Mouse (Mus musculus) limb, embryonic 12.5 days (tissue): ENCODE measurements around the gene Cit. TPM values are rescaled to one million over a fixed set of nuclear protein-coding genes. Genes with fewer than 3 reads are reported as not detected.

Source experiments
- ATAC-seq: fragments of 200-750 bp; cut with Nextera tagmentation; 2 replicates; pipeline ENCODE4 v1.8.0; 2017; ENCODE audit warnings: low read depth, moderate TSS enrichment; ENCODE audit not compliant: insufficient number of reproducible peaks, insufficient read depth, low FRiP score, low TSS enrichment
- H3K27ac ChIP-seq: fragments of 300-500 bp; sonication (generic); 2 replicates; pipeline ENCODE4 v1.5.1; 2016; ENCODE audit warnings: mild to moderate bottlenecking, moderate library complexity
- H3K27me3 ChIP-seq: fragments of 300-500 bp; sonication (generic); 2 replicates; pipeline ENCODE4 v1.6.1; 2016; ENCODE audit warnings: mild to moderate bottlenecking, moderate library complexity
- H3K36me3 ChIP-seq: fragments of 300-500 bp; sonication (generic); 2 replicates; pipeline ENCODE4 v1.6.1; 2016; ENCODE audit warnings: mild to moderate bottlenecking, moderate library complexity
- H3K4me1 ChIP-seq: fragments of 300-500 bp; sonication (generic); replicated peaks from 2 replicates; pipeline ENCODE4 v1.6.1; 2016
- H3K4me2 ChIP-seq: fragments of 300-500 bp; sonication (generic); 2 replicates; pipeline ENCODE4 v1.6.1; 2016; ENCODE audit warnings: mild to moderate bottlenecking, moderate library complexity
- H3K4me3 ChIP-seq: fragments of 300-500 bp; sonication (generic); replicated peaks from 2 replicates; pipeline ENCODE4 v1.5.1; 2016; ENCODE audit warnings: mild to moderate bottlenecking
- H3K9ac ChIP-seq: fragments of 300-500 bp; sonication (generic); replicated peaks from 2 replicates; pipeline ENCODE4 v1.6.1; 2016; ENCODE audit warnings: mild to moderate bottlenecking, moderate library complexity
- H3K9me3 ChIP-seq: fragments of 300-500 bp; sonication (generic); 2 replicates; pipeline ENCODE4 v1.6.1; 2016; ENCODE audit warnings: mild to moderate bottlenecking, moderate library complexity
- WGBS: fragments of 180-500 bp; shearing (Covaris S2); methylation state at CpG from one replicate; pipeline ENCODE4 v1.1.7; 2016; 5-methylcytosine and 5-hydroxymethylcytosine counted together
- polyA plus RNA-seq: library from polyadenylated mRNA; unstranded; fragments of >200 nt; fragmentation: Nextera tagmentation; extraction: Ambion mirVana; gene quantifications from 2 replicates; pipeline ENCODE4 v1.2.1, GENCODE M21; 2016

Cit gene
- polyA plus RNA-seq, 1 experiment from 2014 or later = 41.5 TPM

DNA sequence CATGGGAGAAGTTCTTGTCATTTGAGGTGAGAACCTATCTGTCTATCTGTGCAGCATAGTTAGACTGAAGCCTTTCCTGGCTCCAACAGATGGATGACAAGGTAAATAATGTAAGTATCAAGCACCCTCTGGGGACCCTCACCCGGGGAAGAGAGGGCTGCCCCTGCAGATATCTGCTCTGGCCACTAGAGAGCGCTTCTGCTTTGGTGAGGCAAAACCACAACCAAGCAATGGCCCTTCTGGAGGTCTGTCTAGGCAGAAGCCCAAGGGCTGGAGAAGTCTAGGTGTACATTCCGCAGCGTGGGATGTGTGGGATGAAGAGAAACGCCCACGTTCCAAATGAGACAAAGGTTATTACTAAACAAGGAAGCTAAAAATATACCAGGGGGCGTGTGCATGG, 9.8 kb upstream of the Cit start:
- no peak overlapping the region for H3K4me3 ChIP-seq
- WGBS = 65% methylated on average over 7 of the region's 7 CpGs

DNA sequence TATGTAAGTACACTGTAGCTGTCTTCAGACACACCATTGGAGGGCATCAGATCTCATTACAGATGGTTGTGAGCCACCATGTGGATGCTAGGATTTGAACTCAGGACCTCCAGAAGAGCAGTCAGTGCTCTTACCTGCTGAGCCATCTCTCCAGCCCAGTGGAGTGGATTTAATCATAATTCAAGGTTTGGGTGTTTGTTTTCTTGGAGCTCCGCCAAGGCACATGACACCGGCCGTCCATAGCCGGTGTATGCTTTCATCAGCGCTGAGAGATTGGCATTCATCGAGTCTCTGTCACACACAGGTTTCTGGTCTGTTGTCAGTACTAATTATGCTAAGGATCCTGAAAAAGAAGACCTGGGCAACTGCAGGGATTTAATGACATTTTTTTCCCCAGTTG, 7.0 kb upstream of the Cit start:
- no peaks in the 10 kb centered on the region for H3K27me3 ChIP-seq
- H3K36me3 ChIP-seq = no peaks in the 10 kb centered on the region
- H3K9me3 ChIP-seq = 0 out of 2 replicates have a peak, but pooled peaks cover 3% of the 10 kb centered on the region
- no peak overlapping the region for H3K4me3 ChIP-seq
- H3K9ac ChIP-seq = no peak overlapping the region
- no peaks in the 10 kb centered on the region for H3K4me1 ChIP-seq
- ATAC-seq = no peak
- H3K27ac ChIP-seq = no peak overlapping the region
- H3K4me2 ChIP-seq = no peak overlapping the region
- 84% methylated on average over 6 of the region's 6 CpGs for WGBS

More for the DNA sequence above, 9.8 kb upstream of the Cit start:
- no peak overlapping the region for H3K9ac ChIP-seq
- no peak overlapping the region for H3K27ac ChIP-seq
- ATAC-seq = no peak
- no peak overlapping the region for H3K4me2 ChIP-seq
- 0 out of 2 replicates have a peak, but pooled peaks cover 9% of the 10 kb centered on the region for H3K9me3 ChIP-seq
- H3K36me3 ChIP-seq = no peaks in the 10 kb centered on the region
- H3K27me3 ChIP-seq = no peaks in the 10 kb centered on the region
- no peaks in the 10 kb centered on the region for H3K4me1 ChIP-seq

DNA sequence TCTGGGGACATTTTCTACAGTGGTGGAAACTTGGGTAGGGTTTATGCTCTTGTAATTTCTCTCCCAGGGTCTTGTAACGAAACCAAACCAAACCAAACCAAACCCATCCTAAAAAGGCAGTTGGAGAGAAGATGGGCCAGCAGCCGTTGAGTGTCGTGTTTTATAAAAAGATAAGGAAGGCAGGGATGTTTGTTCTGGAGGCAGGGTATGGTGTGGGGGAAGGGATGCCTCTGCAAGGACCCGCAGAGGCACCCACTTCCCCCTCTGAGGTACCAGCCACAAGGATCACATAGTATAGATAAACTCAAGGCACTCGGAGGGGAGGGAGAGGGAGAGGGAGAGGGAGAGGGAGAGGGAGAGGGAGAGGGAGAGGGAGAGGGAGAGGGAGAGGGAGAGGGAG, 4.6 kb upstream of the Cit start:
- Histone ChIP-seq H3K27ac (no peak overlapping the region), H3K4me1 (peaks cover 8% of the 10 kb centered on the region), H3K4me3 (no peak overlapping the region), H3K4me2 (no peak overlapping the region), H3K9me3 (no peaks in the 10 kb centered on the region), H3K36me3 (no peaks in the 10 kb centered on the region), H3K9ac (no peak overlapping the region), H3K27me3 (no peaks in the 10 kb centered on the region)
- ATAC-seq = no peak
- 86% methylated on average over 4 of the region's 5 CpGs for WGBS

GRCm38 (mm10) chr5:115840946-115841775, 3.9 kb upstream of the Cit start:
- peaks cover 15% of the 10 kb centered on the region for H3K4me1 ChIP-seq
- H3K27me3 ChIP-seq = no peaks in the 10 kb centered on the region
- H3K36me3 ChIP-seq = no peaks in the 10 kb centered on the region
- H3K27ac ChIP-seq = no peak overlapping the region
- 76% methylated on average over 12 of the region's 12 CpGs for WGBS
- H3K4me3 ChIP-seq = no peak overlapping the region
- no peak for ATAC-seq
- H3K9me3 ChIP-seq = no peaks in the 10 kb centered on the region
- no peak overlapping the region for H3K4me2 ChIP-seq
- no peak overlapping the region for H3K9ac ChIP-seq

DNA sequence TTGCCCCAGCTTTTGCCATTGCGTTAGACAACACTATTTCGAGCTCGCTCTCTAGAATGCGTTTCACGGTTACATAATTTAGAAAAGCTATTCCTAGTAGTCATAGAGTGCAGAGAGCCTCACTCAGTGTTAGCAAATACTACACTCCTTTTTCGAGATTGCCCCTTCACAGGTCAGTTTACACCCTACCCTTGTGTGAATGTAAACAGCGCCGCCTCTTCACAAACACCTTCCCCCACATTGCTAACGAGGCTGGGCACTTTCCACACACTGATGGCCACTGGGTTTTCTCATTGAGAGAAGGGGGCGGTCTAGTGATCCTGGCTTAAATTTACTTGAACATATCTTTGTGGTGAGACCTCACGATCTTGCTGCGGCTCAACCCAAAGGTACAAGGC, 711 bp upstream of the Cit start:
- Histone ChIP-seq H3K4me2 (peak overlapping the region; percentile 96), H3K4me1 (peaks cover 17% of the 10 kb centered on the region), H3K27ac (peak overlapping the region; percentile 67; the same call in 1 of the 2 replicates), H3K4me3 (peak overlapping the region; percentile 76), H3K9ac (peak overlapping the region; percentile 57), H3K27me3 (no peaks in the 10 kb centered on the region), H3K9me3 (no peaks in the 10 kb centered on the region), H3K36me3 (peaks cover 12% of the 10 kb centered on the region)
- 0 out of 2 replicates have a peak, but pooled peaks have one; percentile 11 for ATAC-seq
- 4% methylated on average over 12 of the region's 12 CpGs for WGBS

DNA sequence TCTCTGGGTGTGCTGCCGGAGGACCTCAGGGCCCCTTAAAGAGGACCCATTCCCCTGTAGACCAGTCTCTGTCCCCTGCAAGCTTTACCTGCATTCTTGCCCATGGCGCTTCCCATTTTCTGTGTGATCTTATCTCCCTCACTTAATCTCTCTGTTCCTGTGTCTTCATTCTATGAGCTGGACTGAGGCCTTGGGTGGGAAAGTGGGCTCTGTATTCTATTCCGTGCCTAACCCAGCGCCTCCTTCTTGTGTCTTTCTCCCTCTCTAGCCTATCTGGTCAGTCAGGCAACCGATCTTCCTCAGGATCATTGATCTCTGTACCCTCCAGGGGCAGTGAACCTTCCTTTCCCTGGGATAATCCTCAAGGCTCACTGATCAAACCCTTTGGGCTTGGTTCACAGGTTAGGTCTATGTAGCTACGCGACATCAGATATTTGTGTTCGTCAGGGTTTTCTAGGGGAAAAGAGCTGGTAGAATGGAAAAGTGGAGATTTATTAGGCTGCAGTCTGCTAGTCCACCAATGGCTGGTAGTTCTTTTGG, 627 bp downstream of the Cit start:
- H3K4me1 ChIP-seq = peaks cover 17% of the 10 kb centered on the region

GRCm38 (mm10) chr5:115847166-115847565, 2.1 kb downstream of the Cit start:
- no peak overlapping the region for H3K4me2 ChIP-seq
- no peak overlapping the region for H3K9ac ChIP-seq
- no peak overlapping the region for H3K27ac ChIP-seq
- H3K9me3 ChIP-seq = no peaks in the 10 kb centered on the region
- H3K4me1 ChIP-seq = peaks cover 17% of the 10 kb centered on the region
- ATAC-seq = no peak
- H3K4me3 ChIP-seq = no peak overlapping the region
- WGBS = 88% methylated on average over 8 of the region's 8 CpGs
- peaks cover 39% of the 10 kb centered on the region for H3K36me3 ChIP-seq
- no peaks in the 10 kb centered on the region for H3K27me3 ChIP-seq

More for the DNA sequence above, 627 bp downstream of the Cit start:
- H3K27me3 ChIP-seq = no peaks in the 10 kb centered on the region
- peak overlapping the region; percentile 75 for H3K9ac ChIP-seq
- H3K4me3 ChIP-seq = peak overlapping the region; percentile 76
- H3K27ac ChIP-seq = no peak overlapping the region
- 34% methylated on average over 8 of the region's 8 CpGs for WGBS
- no peaks in the 10 kb centered on the region for H3K9me3 ChIP-seq
- H3K4me2 ChIP-seq = peak overlapping the region; percentile 96
- peaks cover 25% of the 10 kb centered on the region for H3K36me3 ChIP-seq
- ATAC-seq = no peak; the same call in 1 of the 2 replicates

DNA sequence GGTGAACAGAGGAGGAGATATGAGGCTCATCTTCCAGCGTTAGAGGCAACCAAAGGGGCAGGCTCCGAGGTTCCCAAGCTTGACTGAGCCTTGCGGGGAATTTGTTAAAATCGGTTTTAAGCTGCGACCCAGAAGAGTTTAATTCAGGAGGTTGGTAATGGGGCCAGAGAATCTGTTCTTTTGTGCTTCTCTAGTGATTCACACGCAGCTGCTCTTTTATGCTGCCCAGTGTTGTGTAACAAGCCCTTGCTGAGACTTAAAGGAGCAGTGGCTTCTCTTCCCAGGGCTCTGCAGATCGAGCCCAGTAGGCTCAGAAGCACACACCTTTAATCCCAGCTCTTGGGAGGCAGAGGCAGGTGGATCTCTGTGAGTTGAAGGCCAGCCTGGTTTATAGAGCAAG, 3.4 kb downstream of the Cit start:
- Histone ChIP-seq H3K27me3 (no peaks in the 10 kb centered on the region), H3K36me3 (peaks cover 52% of the 10 kb centered on the region), H3K4me1 (peaks cover 17% of the 10 kb centered on the region), H3K4me2 (no peak overlapping the region), H3K4me3 (no peak overlapping the region), H3K27ac (no peak overlapping the region), H3K9me3 (no peaks in the 10 kb centered on the region), H3K9ac (no peak overlapping the region)
- 95% methylated on average over 7 of the region's 7 CpGs for WGBS
- no peak for ATAC-seq

DNA sequence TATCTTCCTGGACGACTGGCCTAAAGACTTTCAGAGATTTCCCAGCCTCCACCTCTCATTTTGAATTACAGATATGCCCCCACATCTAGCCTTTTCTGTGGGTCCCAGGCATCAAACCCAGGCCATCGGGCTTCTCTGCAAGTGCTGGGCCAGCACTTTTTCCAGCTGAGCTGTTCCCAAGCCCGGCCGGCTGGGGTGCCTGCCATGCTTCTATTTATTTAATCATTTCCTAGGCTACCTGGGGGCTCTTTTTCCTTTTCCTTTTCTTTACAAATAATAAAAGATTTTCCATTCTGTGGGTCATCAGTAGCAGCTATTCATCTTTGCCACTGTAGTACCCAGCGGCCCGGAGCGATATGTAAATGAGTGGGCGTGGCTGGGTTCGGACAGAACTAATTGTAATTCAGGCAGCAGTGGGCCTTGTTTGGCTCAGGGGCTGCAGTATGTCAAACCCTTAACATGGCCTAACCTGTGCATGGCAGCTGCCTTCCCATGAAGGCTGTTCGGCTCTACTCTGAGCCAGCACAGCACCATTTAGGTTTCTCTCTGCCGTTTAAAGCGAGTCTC, 4.3 kb downstream of the Cit start:
- peaks cover 61% of the 10 kb centered on the region for H3K36me3 ChIP-seq
- no peak overlapping the region for H3K4me2 ChIP-seq
- peaks cover 13% of the 10 kb centered on the region for H3K4me1 ChIP-seq
- H3K27me3 ChIP-seq = no peaks in the 10 kb centered on the region
- H3K27ac ChIP-seq = no peak overlapping the region
- ATAC-seq = no peak
- no peaks in the 10 kb centered on the region for H3K9me3 ChIP-seq
- no peak overlapping the region for H3K9ac ChIP-seq
- no peak overlapping the region for H3K4me3 ChIP-seq
- WGBS = 91% methylated on average over 12 of the region's 12 CpGs

DNA sequence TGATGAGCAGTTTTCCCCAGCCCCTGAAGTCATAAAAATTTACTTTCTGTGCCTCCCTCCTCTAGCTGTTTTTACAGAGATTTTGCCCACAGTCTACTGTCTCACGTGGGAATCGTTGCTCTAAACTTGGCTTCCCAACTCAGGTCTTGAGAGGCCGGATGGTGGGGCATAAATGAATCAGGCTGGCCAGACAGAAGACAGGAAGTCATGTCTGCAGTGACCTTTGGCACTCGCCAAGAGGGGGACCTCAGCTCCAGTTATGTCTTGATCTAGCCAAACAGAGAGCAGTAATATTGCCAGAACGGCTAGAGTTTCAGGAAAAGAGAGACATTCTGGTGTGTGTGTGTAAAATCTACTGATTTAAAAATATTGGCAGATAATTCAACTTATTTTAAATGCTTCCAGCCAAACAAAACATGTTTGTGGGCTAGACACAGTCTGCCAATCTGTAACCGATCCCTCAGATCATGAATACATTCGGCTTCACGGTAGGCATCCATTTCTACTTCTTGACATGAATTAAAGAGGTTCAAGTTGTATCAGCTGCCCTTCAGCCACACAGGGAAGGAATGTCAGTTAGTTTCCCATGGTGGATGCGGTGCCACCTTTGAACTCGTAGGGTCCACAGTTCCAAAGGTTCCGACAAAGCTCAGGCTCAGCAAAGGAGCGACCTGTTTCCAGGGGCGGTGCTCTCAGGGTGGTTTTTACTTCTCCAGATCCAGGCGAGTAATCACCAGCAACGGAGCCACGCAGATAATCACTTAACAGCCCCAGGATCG, 5.4 kb downstream of the Cit start:
- ATAC-seq = no peak
- peaks cover 72% of the 10 kb centered on the region for H3K36me3 ChIP-seq
- H3K4me1 ChIP-seq = peaks cover 10% of the 10 kb centered on the region
- H3K27ac ChIP-seq = no peak overlapping the region
- H3K9me3 ChIP-seq = no peaks in the 10 kb centered on the region
- no peak overlapping the region for H3K9ac ChIP-seq
- 82% methylated on average over 17 of the region's 17 CpGs for WGBS
- no peak overlapping the region for H3K4me2 ChIP-seq
- H3K4me3 ChIP-seq = no peak overlapping the region
- no peaks in the 10 kb centered on the region for H3K27me3 ChIP-seq

- H3K36me3 ChIP-seq = peaks cover 75% of the 10 kb centered on the region
- 77% methylated on average over 13 of the region's 13 CpGs for WGBS
- peaks cover 4% of the 10 kb centered on the region for H3K4me1 ChIP-seq
- no peak for ATAC-seq
- H3K27me3 ChIP-seq = no peaks in the 10 kb centered on the region
- no peak overlapping the region for H3K4me2 ChIP-seq
- no peak overlapping the region for H3K9ac ChIP-seq
- H3K4me3 ChIP-seq = no peak overlapping the region
- H3K9me3 ChIP-seq = no peaks in the 10 kb centered on the region
- H3K27ac ChIP-seq = no peak overlapping the region
These were observed 5.9 kb downstream of the Cit start for GRCm38 (mm10) chr5:115851029-115851365.
